ENCODE assay signal across 8 mouse cellular contexts in the genomic region with DNA sequence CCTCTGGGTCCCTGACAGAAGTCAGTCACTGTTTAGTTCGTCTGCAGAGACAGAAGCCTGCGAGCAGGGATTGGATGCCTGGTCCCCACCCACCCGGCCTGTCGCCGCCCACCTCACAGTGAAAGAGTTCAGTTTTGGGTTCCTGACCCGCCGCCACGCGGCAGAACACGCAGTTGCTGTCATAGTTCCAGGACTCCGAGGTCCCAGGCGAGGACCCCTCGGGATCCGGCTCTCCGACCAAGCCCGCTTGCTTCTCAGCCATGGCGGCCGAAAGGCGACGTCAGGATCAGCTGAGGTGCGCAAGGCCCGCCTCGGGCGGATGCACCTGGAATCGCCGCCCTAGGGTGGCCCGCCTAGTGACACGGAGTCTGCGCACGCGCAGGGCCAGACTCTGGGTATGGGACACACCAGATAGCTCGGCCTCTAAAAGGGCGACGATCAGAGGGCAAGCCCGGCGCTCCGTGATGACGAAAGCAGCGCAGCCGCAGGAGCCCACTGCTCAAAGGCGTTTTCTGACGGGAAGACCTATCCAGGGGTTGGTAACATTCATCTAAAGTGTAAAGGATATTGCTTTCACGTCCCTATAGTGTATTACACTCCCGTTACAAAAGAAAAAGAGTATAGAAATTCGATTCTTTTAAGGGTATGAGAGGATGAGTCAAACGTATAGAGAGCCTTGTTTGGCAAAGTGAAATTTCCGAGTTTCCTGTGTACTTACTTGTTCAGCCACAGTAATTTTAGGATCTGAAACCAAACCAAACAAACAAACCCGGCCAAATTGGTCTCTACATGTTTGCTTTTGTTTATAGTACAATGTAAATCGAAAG. TPM values are rescaled to one million over a fixed set of nuclear protein-coding genes. Genes with fewer than 3 reads are reported as not detected.
DNase-seq lines count a peak whose midpoint lies in the region; ATAC-seq lines count a peak whose summit lies in the region.

No protein-coding gene starts in this region.

- peak overlapping the region; percentile 78 for H3K4me3 ChIP-seq in lung, embryonic 16.5 days (ENCODE audit: low read length)

- peak overlapping the region; percentile 84 for H3K4me2 ChIP-seq in lung, embryonic 16.5 days (ENCODE audit: low read depth, low read length)

- H3K36me3 ChIP-seq in lung, embryonic 16.5 days (ENCODE audit: control insufficient read depth, insufficient read depth, low read length), result no peaks in the 10 kb centered on the region

- ATAC-seq in hematopoietic stem cell, adult 5-6 weeks (replicated peaks in 1 of 2; ENCODE audit: insufficient read depth in 1 of 2, low FRiP score in 2 of 2, low TSS enrichment in 1 of 2, low read depth in 1 of 2, poor library complexity in 2 of 2, severe bottlenecking in 2 of 2), result peak; percentile 95 to 98
- ATAC-seq in lung, embryonic 16.5 days (ENCODE audit: low read depth), result peak; percentile 100

- H3K9ac ChIP-seq in lung, embryonic 16.5 days (ENCODE audit: low read length), result peak overlapping the region; percentile 76

- 1% methylated on average over 49 of the region's 49 CpGs for WGBS in lung, embryonic 16.5 days

- H3K9me3 ChIP-seq in lung, embryonic 16.5 days (ENCODE audit: control insufficient read depth, low read length), result no peaks in the 10 kb centered on the region

- H3K27me3 ChIP-seq in lung, embryonic 16.5 days (ENCODE audit: control insufficient read depth, insufficient read depth, low read depth, low read length), result no peaks in the 10 kb centered on the region

- peak; percentile 93 for DNase-seq in MEL-GATA-1-ER (ENCODE audit: extremely low read depth, low read depth)
- peak; percentile 98 for DNase-seq in cerebellum, adult 8-10 months
- DNase-seq in forelimb bud, embryonic 11.5 days (ENCODE audit: low read depth, low spot score), result peak; percentile 97
- peak; percentile 98 for DNase-seq in layer of hippocampus, adult 9-10 months (ENCODE audit: low spot score)
- DNase-seq in ovary, postnatal 10 days (ENCODE audit: low spot score), result peak; percentile 96
- peak; percentile 97 to 99 for DNase-seq in thymus, postnatal 10 days (ENCODE audit: low spot score in 2 of 2)

- H3K4me1 ChIP-seq in lung, embryonic 16.5 days (replicated peaks; ENCODE audit: control insufficient read depth, insufficient read depth, low read length), result 0 out of 2 replicates have a peak, but pooled peaks cover 3% of the 10 kb centered on the region

- peak overlapping the region; percentile 96 for H3K27ac ChIP-seq in lung, embryonic 16.5 days (ENCODE audit: low read length)

RNA-seq across cellular contexts. Expression of gene Hint3, which starts 11.1 kb away (rescaled TPM):
- total RNA-seq in hematopoietic stem cell, adult 5-6 weeks (2017), result 10.2 and 15.1 TPM in 2 replicates
- polyA plus RNA-seq in lung, embryonic 16.5 days (2015; fragmentation: Nextera tagmentation; extraction: Ambion mirVana), result 26.2 and 27.1 TPM in 2 replicates

RNA-seq across cellular contexts. Expression of gene Trmt11, which starts 17.8 kb away (rescaled TPM):
- 26.1 and 28.3 TPM in 2 replicates for total RNA-seq in hematopoietic stem cell, adult 5-6 weeks (2017)
- 25.0 and 25.5 TPM in 2 replicates for polyA plus RNA-seq in lung, embryonic 16.5 days (2015; fragmentation: Nextera tagmentation; extraction: Ambion mirVana)

Comparison
In these comparisons a context has a peak if more than half of its experiments do, and no peak if none do; other contexts are left out.
1. Peak in every context shown above with its lines: DNase-seq, ATAC-seq, H3K4me3 ChIP-seq and H3K27ac ChIP-seq.